Mouse (Mus musculus): Measurements from ENCODE around the gene Tut1. TPM values are rescaled to one million over a fixed set of nuclear protein-coding genes. Genes with fewer than 3 reads are reported as not detected.

The Tut1 gene
- polyA plus RNA-seq, 1 experiment: 24.2 TPM

GRCm38 (mm10) chr19:8954171-8954570, 524 bp downstream of the Tut1 start:
- peak overlapping the region; percentile 86 for H3K4me3 ChIP-seq (ENCODE audit: insufficient read depth, poor library complexity, severe bottlenecking)
- no peaks in the 10 kb centered on the region for H3K27me3 ChIP-seq (ENCODE audit: control insufficient read depth, insufficient read depth, insufficient read length)
- TF ChIP-seq FOSL1 (IDR thresholded peaks at IDR 0.05; ENCODE audit: insufficient read depth, low read length, poor library complexity, severe bottlenecking) (no peak), MAX (IDR thresholded peaks at IDR 0.05) (no peak), MYOD1 (IDR thresholded peaks at IDR 0.05; ENCODE audit: control insufficient read depth, insufficient read length, low read depth) (no peak), USF1 (IDR thresholded peaks at IDR 0.05; ENCODE audit: low read depth) (no peak), CTCF (IDR thresholded peaks at IDR 0.05; ENCODE audit: control insufficient read depth, insufficient read depth, insufficient read length) (no peak), MYOG (IDR thresholded peaks at IDR 0.05; ENCODE audit: control insufficient read depth, extremely low read depth, insufficient read length) (no peak), CEBPB (IDR thresholded peaks at IDR 0.05; ENCODE audit: low read depth) (no peak)
- peak overlapping the region; percentile 95 for H3ac ChIP-seq (ENCODE audit: control insufficient read depth, insufficient read length, low read depth)
- peaks cover 32% of the 10 kb centered on the region for H3K79me3 ChIP-seq (ENCODE audit: low read depth)
- H3K36me3 ChIP-seq (ENCODE audit: control insufficient read depth, insufficient read depth): peaks cover 63% of the 10 kb centered on the region
- H3K79me2 ChIP-seq (ENCODE audit: control insufficient read depth, insufficient read depth): peaks cover 54% of the 10 kb centered on the region

GRCm38 (mm10) chr19:8962256-8962655, 8.6 kb downstream of the Tut1 start:
- peaks cover 33% of the 10 kb centered on the region for H3K79me2 ChIP-seq (ENCODE audit: control insufficient read depth, insufficient read depth)
- H3K4me3 ChIP-seq (ENCODE audit: insufficient read depth, poor library complexity, severe bottlenecking): no peak overlapping the region
- H3K79me3 ChIP-seq (ENCODE audit: low read depth): peaks cover 13% of the 10 kb centered on the region
- no peak overlapping the region for H3ac ChIP-seq (ENCODE audit: control insufficient read depth, insufficient read length, low read depth)
- no peaks in the 10 kb centered on the region for H3K27me3 ChIP-seq (ENCODE audit: control insufficient read depth, insufficient read depth, insufficient read length)
- TF ChIP-seq CEBPB (IDR thresholded peaks at IDR 0.05; ENCODE audit: low read depth): no peak
- no peak for TF ChIP-seq MYOD1 (IDR thresholded peaks at IDR 0.05; ENCODE audit: control insufficient read depth, insufficient read length, low read depth)
- TF ChIP-seq CTCF (IDR thresholded peaks at IDR 0.05; ENCODE audit: control insufficient read depth, insufficient read depth, insufficient read length): no peak
- no peak for TF ChIP-seq USF1 (IDR thresholded peaks at IDR 0.05; ENCODE audit: low read depth)
- no peak for TF ChIP-seq MYOG (IDR thresholded peaks at IDR 0.05; ENCODE audit: control insufficient read depth, extremely low read depth, insufficient read length)
- no peak for TF ChIP-seq MAX (IDR thresholded peaks at IDR 0.05)
- TF ChIP-seq FOSL1 (IDR thresholded peaks at IDR 0.05; ENCODE audit: insufficient read depth, low read length, poor library complexity, severe bottlenecking): no peak
- peaks cover 75% of the 10 kb centered on the region for H3K36me3 ChIP-seq (ENCODE audit: control insufficient read depth, insufficient read depth)

- H3K79me2 ChIP-seq (ENCODE audit: control insufficient read depth, insufficient read depth): peaks cover 39% of the 10 kb centered on the region
- H3K79me3 ChIP-seq (ENCODE audit: low read depth): peaks cover 35% of the 10 kb centered on the region
- no peaks in the 10 kb centered on the region for H3K27me3 ChIP-seq (ENCODE audit: control insufficient read depth, insufficient read depth, insufficient read length)
- no peak overlapping the region for H3ac ChIP-seq (ENCODE audit: control insufficient read depth, insufficient read length, low read depth)
- H3K36me3 ChIP-seq (ENCODE audit: control insufficient read depth, insufficient read depth): peaks cover 74% of the 10 kb centered on the region
- TF ChIP-seq CTCF (IDR thresholded peaks at IDR 0.05; ENCODE audit: control insufficient read depth, insufficient read depth, insufficient read length) (no peak), MYOD1 (IDR thresholded peaks at IDR 0.05; ENCODE audit: control insufficient read depth, insufficient read length, low read depth) (no peak), MYOG (IDR thresholded peaks at IDR 0.05; ENCODE audit: control insufficient read depth, extremely low read depth, insufficient read length) (no peak), USF1 (IDR thresholded peaks at IDR 0.05; ENCODE audit: low read depth) (no peak), FOSL1 (IDR thresholded peaks at IDR 0.05; ENCODE audit: insufficient read depth, low read length, poor library complexity, severe bottlenecking) (no peak), CEBPB (IDR thresholded peaks at IDR 0.05; ENCODE audit: low read depth) (no peak)
- no peak overlapping the region for H3K4me3 ChIP-seq (ENCODE audit: insufficient read depth, poor library complexity, severe bottlenecking)
These were observed 11.4 kb downstream of the Tut1 start for GRCm38 (mm10) chr19:8965075-8965474.

DNA sequence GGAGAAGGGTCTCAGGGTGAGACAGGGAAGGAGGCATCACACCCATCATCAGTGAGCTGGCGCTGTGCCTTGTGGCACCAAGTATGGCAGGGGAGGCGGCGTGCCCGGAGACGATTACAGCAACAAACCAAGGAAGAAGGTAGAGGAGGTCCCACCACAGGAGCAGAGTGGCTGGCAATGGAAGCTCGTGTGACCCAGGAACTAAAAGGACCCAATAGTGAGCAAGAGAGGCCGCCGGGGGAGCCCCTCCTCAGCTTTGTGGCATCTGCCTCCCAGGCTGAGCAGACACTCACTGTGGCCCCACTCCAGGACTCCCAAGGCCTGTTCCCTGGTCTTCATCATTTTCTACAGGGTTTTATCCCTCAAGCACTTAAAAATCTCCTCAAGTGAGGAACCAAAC, 12.1 kb downstream of the Tut1 start:
- H3K79me2 ChIP-seq (ENCODE audit: control insufficient read depth, insufficient read depth): peaks cover 46% of the 10 kb centered on the region
- H3ac ChIP-seq (ENCODE audit: control insufficient read depth, insufficient read length, low read depth): peak overlapping the region; percentile 65
- peaks cover 74% of the 10 kb centered on the region for H3K36me3 ChIP-seq (ENCODE audit: control insufficient read depth, insufficient read depth)
- peaks cover 42% of the 10 kb centered on the region for H3K79me3 ChIP-seq (ENCODE audit: low read depth)
- no peak overlapping the region for H3K4me3 ChIP-seq (ENCODE audit: insufficient read depth, poor library complexity, severe bottlenecking)
- H3K27me3 ChIP-seq (ENCODE audit: control insufficient read depth, insufficient read depth, insufficient read length): no peaks in the 10 kb centered on the region
- TF ChIP-seq MYOG (IDR thresholded peaks at IDR 0.05; ENCODE audit: control insufficient read depth, extremely low read depth, insufficient read length) (no peak), MAX (IDR thresholded peaks at IDR 0.05) (no peak), USF1 (IDR thresholded peaks at IDR 0.05; ENCODE audit: low read depth) (no peak), CTCF (IDR thresholded peaks at IDR 0.05; ENCODE audit: control insufficient read depth, insufficient read depth, insufficient read length) (no peak), MYOD1 (IDR thresholded peaks at IDR 0.05; ENCODE audit: control insufficient read depth, insufficient read length, low read depth) (no peak), FOSL1 (IDR thresholded peaks at IDR 0.05; ENCODE audit: insufficient read depth, low read length, poor library complexity, severe bottlenecking) (no peak), CEBPB (IDR thresholded peaks at IDR 0.05; ENCODE audit: low read depth) (no peak)

DNA sequence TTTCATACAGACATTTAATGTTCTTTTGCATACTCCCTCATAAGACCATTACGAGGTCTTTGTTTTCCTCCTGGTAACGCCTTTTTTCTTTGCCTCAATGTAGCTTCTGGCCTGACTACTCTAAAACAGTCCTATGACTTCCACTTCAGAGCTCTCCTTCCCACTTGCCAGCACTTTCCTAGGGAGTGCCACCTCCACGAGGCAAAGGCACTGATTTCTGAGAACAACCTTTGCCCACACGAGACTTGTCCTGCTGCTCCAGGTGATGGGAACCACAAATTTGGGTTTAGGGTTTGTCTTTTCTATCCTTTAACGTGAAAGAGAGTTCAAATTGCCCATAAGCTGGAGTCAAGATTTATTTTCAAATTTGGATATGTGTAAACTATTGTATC, 12.5 kb downstream of the Tut1 start:
- peak overlapping the region; percentile 36 for H3K4me3 ChIP-seq (ENCODE audit: insufficient read depth, poor library complexity, severe bottlenecking)
- H3ac ChIP-seq (ENCODE audit: control insufficient read depth, insufficient read length, low read depth): peak overlapping the region; percentile 84
- no peak for TF ChIP-seq FOSL1 (IDR thresholded peaks at IDR 0.05; ENCODE audit: insufficient read depth, low read length, poor library complexity, severe bottlenecking)
- no peak for TF ChIP-seq USF1 (IDR thresholded peaks at IDR 0.05; ENCODE audit: low read depth)
- TF ChIP-seq MAX (IDR thresholded peaks at IDR 0.05): no peak
- TF ChIP-seq CEBPB (IDR thresholded peaks at IDR 0.05; ENCODE audit: low read depth): no peak
- peaks cover 50% of the 10 kb centered on the region for H3K79me2 ChIP-seq (ENCODE audit: control insufficient read depth, insufficient read depth)
- H3K79me3 ChIP-seq (ENCODE audit: low read depth): peaks cover 46% of the 10 kb centered on the region
- no peaks in the 10 kb centered on the region for H3K27me3 ChIP-seq (ENCODE audit: control insufficient read depth, insufficient read depth, insufficient read length)
- peaks cover 74% of the 10 kb centered on the region for H3K36me3 ChIP-seq (ENCODE audit: control insufficient read depth, insufficient read depth)
